Comparison of ENCODE assay signal across 8 mouse cellular contexts in genomic region chr10:40300648-40301171, GRCm38 (mm10). TPM values are rescaled to one million over a fixed set of nuclear protein-coding genes. Genes with fewer than 3 reads are reported as not detected.
DNase-seq lines count a peak whose midpoint lies in the region; ATAC-seq and TF ChIP-seq lines count a peak whose summit lies in the region.

No protein-coding gene starts in this region.

- no peaks in the 10 kb centered on the region for H3K27me3 ChIP-seq in cerebellum, adult 2 months (ENCODE audit: control insufficient read depth, insufficient read depth, low read length)
- H3K27me3 ChIP-seq in lung, embryonic 14.5 days (ENCODE audit: insufficient read depth, low read length), result no peaks in the 10 kb centered on the region
- no peaks in the 10 kb centered on the region; the same call in 1 of the 2 replicates for H3K27me3 ChIP-seq in thymus, adult 2 months (ENCODE audit: control insufficient read depth, insufficient read depth, low read length)

- DNase-seq in MN1 (ENCODE audit: low spot score), result peak; percentile 95
- peak; percentile 75 to 82 for DNase-seq in cerebellum, adult 2 months
- DNase-seq in forelimb bud, embryonic 11.5 days (ENCODE audit: low read depth, low spot score), result peak; percentile 88
- DNase-seq in heart, postnatal 4 days, result peak; percentile 89
- peak; percentile 83 to 87 for DNase-seq in layer of hippocampus, adult 8-10 months (ENCODE audit: low spot score in 2 of 2)
- DNase-seq in lung, embryonic 14.5 days, result peak; percentile 95
- peak; percentile 43 for DNase-seq in thymus, adult 2 months

- H3K36me3 ChIP-seq in lung, embryonic 14.5 days (ENCODE audit: insufficient read depth), result 0 out of 2 replicates have a peak, but pooled peaks cover 2% of the 10 kb centered on the region
- no peaks in the 10 kb centered on the region for H3K36me3 ChIP-seq in thymus, adult 2 months (ENCODE audit: control insufficient read depth, insufficient read depth, low read length)

- H3K4me1 ChIP-seq in cerebellum, adult 2 months (ENCODE audit: control insufficient read depth, insufficient read depth, low read length), result peaks cover 4% of the 10 kb centered on the region; the same call in 1 of the 2 replicates
- peaks cover 18% of the 10 kb centered on the region for H3K4me1 ChIP-seq in lung, embryonic 14.5 days (ENCODE audit: insufficient read depth)
- H3K4me1 ChIP-seq in thymus, adult 2 months (replicated peaks; ENCODE audit: control insufficient read depth, insufficient read depth, low read length), result peaks cover 13% of the 10 kb centered on the region; the same call in 1 of the 2 replicates

- peak; percentile 86 for ATAC-seq in lung, embryonic 14.5 days (ENCODE audit: insufficient read depth)
- peak; percentile 28 for ATAC-seq in neutrophil, adult 5-6 weeks (ENCODE audit: extremely low read depth, insufficient number of reproducible peaks, low FRiP score, poor library complexity, severe bottlenecking)

- H3K9ac ChIP-seq in lung, embryonic 14.5 days, result peak overlapping the region; percentile 97

- peak overlapping the region; percentile 75 for H3K4me2 ChIP-seq in lung, embryonic 14.5 days

- TF ChIP-seq POLR2A in cerebellum, adult 2 months (IDR thresholded peaks at IDR 0.05; ENCODE audit: borderline replicate concordance, insufficient read depth, low read length), result no peak; the same call in 1 of the 2 replicates
- 0 out of 2 replicates have a peak, but pooled peaks have one; percentile 5 for TF ChIP-seq POLR2A in thymus, adult 2 months (IDR thresholded peaks at IDR 0.05; ENCODE audit: control insufficient read depth, extremely low read depth, insufficient read depth, low read length, poor library complexity)

- no peak for TF ChIP-seq CTCF in cerebellum, adult 2 months (IDR thresholded peaks at IDR 0.05; ENCODE audit: borderline replicate concordance, insufficient read depth, low read depth, low read length)
- no peak for TF ChIP-seq CTCF in lung, embryonic 14.5 days (IDR thresholded peaks at IDR 0.05; ENCODE audit: low read depth)
- no peak for TF ChIP-seq CTCF in thymus, adult 2 months (IDR thresholded peaks at IDR 0.05; ENCODE audit: borderline replicate concordance, control insufficient read depth, extremely low read depth, insufficient read depth, low read length, poor library complexity)

- under 1% methylated on average over 36 of the region's 36 CpGs for WGBS in cerebellum, adult 2 months
- 1% methylated on average over 36 of the region's 36 CpGs for WGBS in lung, embryonic 14.5 days
- WGBS in thymus, adult 2 months, result under 1% methylated on average over 36 of the region's 36 CpGs

- no peaks in the 10 kb centered on the region for H3K9me3 ChIP-seq in lung, embryonic 14.5 days (ENCODE audit: low read depth, low read length)

- H3K27ac ChIP-seq in cerebellum, adult 2 months (ENCODE audit: insufficient read depth, low read length), result peak overlapping the region; percentile 14; the same call in 1 of the 2 replicates
- peak overlapping the region; percentile 95 for H3K27ac ChIP-seq in lung, embryonic 14.5 days (ENCODE audit: low read depth)
- H3K27ac ChIP-seq in thymus, adult 2 months (ENCODE audit: control insufficient read depth, insufficient read depth, low read length), result no peak overlapping the region

- H3K4me3 ChIP-seq in cerebellum, adult 2 months (replicated peaks; ENCODE audit: insufficient read depth, low read depth, low read length), result peak overlapping the region; percentile 82
- H3K4me3 ChIP-seq in lung, embryonic 14.5 days (ENCODE audit: low read depth, low read length), result peak overlapping the region; percentile 99
- H3K4me3 ChIP-seq in thymus, adult 2 months (ENCODE audit: control insufficient read depth, insufficient read depth, low read length), result peak overlapping the region; percentile 74

RNA-seq across cellular contexts. Expression of gene Amd1, which starts 1.3 kb away (rescaled TPM):
- polyA plus RNA-seq in cerebellum, adult 2 months (2012; rRNA removed), result 113 and 114 TPM in 2 replicates
- 10 to 100 TPM; 31.0 to 32.1 TPM for total RNA-seq in heart, postnatal 4 days (2021)
- total RNA-seq in layer of hippocampus, adult 8-10 months (2022), result 10 to 100 TPM; 72.0 to 95.1 (median 79.5) TPM
- polyA plus RNA-seq in lung, embryonic 14.5 days (2014; fragmentation: Nextera tagmentation; extraction: Ambion mirVana), result 78.7 and 82.0 TPM in 2 replicates
- total RNA-seq in neutrophil, adult 5-6 weeks (2017), result 56.6 and 62.4 TPM in 2 replicates
- polyA plus RNA-seq in thymus, adult 2 months (2012; rRNA removed), result 10.0 and 11.4 TPM in 2 replicates

RNA-seq across cellular contexts. Expression of gene Cdk19, which starts 38.7 kb away (rescaled TPM):
- polyA plus RNA-seq in cerebellum, adult 2 months (2012; rRNA removed), result 44.7 and 45.9 TPM in 2 replicates
- 10 to 100 TPM; 14.2 to 14.5 TPM for total RNA-seq in heart, postnatal 4 days (2021)
- total RNA-seq in layer of hippocampus, adult 8-10 months (2022), result 10 to 100 TPM; 32.8 to 35.1 (median 34.0) TPM
- polyA plus RNA-seq in lung, embryonic 14.5 days (2014; fragmentation: Nextera tagmentation; extraction: Ambion mirVana), result 10.6 and 11.6 TPM in 2 replicates
- total RNA-seq in neutrophil, adult 5-6 weeks (2017), result 63.7 and 65.8 TPM in 2 replicates
- 31.0 and 34.0 TPM in 2 replicates for polyA plus RNA-seq in thymus, adult 2 months (2012; rRNA removed)

RNA-seq across cellular contexts. Expression of gene Gtf3c6, which starts 42.8 kb away (rescaled TPM):
- polyA plus RNA-seq in cerebellum, adult 2 months (2012; rRNA removed), result 28.1 and 33.2 TPM in 2 replicates
- total RNA-seq in heart, postnatal 4 days (2021), result 10 to 100 TPM; 31.0 to 33.7 TPM
- total RNA-seq in layer of hippocampus, adult 8-10 months (2022), result 10 to 100 TPM; 22.3 to 27.2 (median 23.9) TPM
- polyA plus RNA-seq in lung, embryonic 14.5 days (2014; fragmentation: Nextera tagmentation; extraction: Ambion mirVana), result 108 and 112 TPM in 2 replicates
- total RNA-seq in neutrophil, adult 5-6 weeks (2017), result 47.5 and 59.8 TPM in 2 replicates
- polyA plus RNA-seq in thymus, adult 2 months (2012; rRNA removed), result 8.5 and 9.3 TPM in 2 replicates

RNA-seq across cellular contexts. Expression of gene Rpf2, which starts 53.9 kb away (rescaled TPM):
- polyA plus RNA-seq in cerebellum, adult 2 months (2012; rRNA removed), result 13.8 and 15.1 TPM in 2 replicates
- total RNA-seq in heart, postnatal 4 days (2021), result 10 to 100 TPM; 14.6 to 20.2 TPM
- 10 to 100 TPM; 16.2 to 23.9 (median 22.2) TPM for total RNA-seq in layer of hippocampus, adult 8-10 months (2022)
- 70.4 and 72.7 TPM in 2 replicates for polyA plus RNA-seq in lung, embryonic 14.5 days (2014; fragmentation: Nextera tagmentation; extraction: Ambion mirVana)
- 27.7 and 31.8 TPM in 2 replicates for total RNA-seq in neutrophil, adult 5-6 weeks (2017)
- polyA plus RNA-seq in thymus, adult 2 months (2012; rRNA removed), result 3.0 and 3.9 TPM in 2 replicates

Comparison
In these comparisons a context has a peak if more than half of its experiments do, and no peak if none do; other contexts are left out.
1. DNase-seq: peak in every context shown above with its lines; median percentile 95 in MN1; 95 in lung, embryonic 14.5 days; 89 in heart, postnatal 4 days; 88 in forelimb bud, embryonic 11.5 days; 85 in layer of hippocampus, adult 8-10 months; 78 in cerebellum, adult 2 months; 43 in thymus, adult 2 months.